In the genomic region with DNA sequence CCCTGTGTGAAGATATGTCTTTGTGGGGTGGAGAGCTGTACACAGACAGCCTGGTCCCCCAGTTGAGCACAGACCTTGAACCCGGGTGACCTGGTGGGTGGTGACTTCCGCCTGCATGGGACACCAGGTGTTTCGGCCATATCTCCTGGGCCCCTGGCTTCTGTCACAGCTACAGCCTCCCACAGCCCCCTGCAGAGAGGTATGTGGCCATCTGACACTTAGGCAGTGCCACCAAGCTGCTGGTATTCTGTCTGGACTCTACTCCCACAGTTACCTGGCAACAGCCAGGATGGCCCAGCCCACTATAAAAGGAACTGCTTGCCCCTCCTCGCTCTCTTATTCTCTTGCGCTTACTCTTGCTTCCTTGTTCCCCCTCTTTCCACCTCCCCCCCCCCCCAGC, we compare ENCODE assay signal across 23 mouse cellular contexts. TPM values are rescaled to one million over a fixed set of nuclear protein-coding genes. Genes with fewer than 3 reads are reported as not detected.
DNase-seq lines count a peak whose midpoint lies in the region; ATAC-seq and TF ChIP-seq lines count a peak whose summit lies in the region.
"Had no signal": no experiment of that assay in that cellular context is flagged by ENCODE, and none has a peak within 500 bp of the region (broad histone marks: within the 10 kb centered on the region; RNA-seq: fewer than 3 reads in every experiment).

No protein-coding gene starts in this region.

- no peak for TF ChIP-seq CTCF in kidney, adult 2 months (conservative IDR thresholded peaks at IDR 0.05; ENCODE audit: insufficient read depth, insufficient read length, low read depth, low read length)

- H3K27me3 ChIP-seq in kidney, embryonic 15.5 days = no peaks in the 10 kb centered on the region
- no peaks in the 10 kb centered on the region for H3K27me3 ChIP-seq in kidney, adult 2 months (replicated peaks; ENCODE audit: control insufficient read depth, insufficient read depth, low read length)
- H3K27me3 ChIP-seq: liver, embryonic 12.5 days; midbrain, embryonic 12.5 days; stomach, embryonic 15.5 days had no signal

- no peaks in the 10 kb centered on the region for H3K36me3 ChIP-seq in kidney, embryonic 15.5 days
- no peaks in the 10 kb centered on the region for H3K36me3 ChIP-seq in kidney, adult 2 months (ENCODE audit: control insufficient read depth, insufficient read depth, low read length)
- H3K36me3 ChIP-seq: liver, embryonic 12.5 days; midbrain, embryonic 12.5 days; stomach, embryonic 15.5 days had no signal

- DNase-seq in kidney, adult 2 months = no peak
- DNase-seq in ZHBTc4 (ENCODE audit: low read depth, low spot score) = peak; percentile 62
- peak; percentile 20 for DNase-seq in cerebellum, adult 11 months
- DNase-seq in cerebellum, postnatal 14 days = peak; percentile 42 to 43
- DNase-seq in adrenal gland, postnatal 25 days = no peak
- DNase-seq in lung, postnatal 36 days = no peak
- DNase-seq: forebrain, postnatal 0 days; heart, postnatal 4 days; kidney, postnatal 4 days; lung, embryonic 14.5 days; right cerebral cortex, adult 18-20 months; thymus, adult 2 months had no signal

- H3K9me3 ChIP-seq in kidney, embryonic 15.5 days (replicated peaks) = no peaks in the 10 kb centered on the region
- H3K9me3 ChIP-seq: liver, embryonic 12.5 days; midbrain, embryonic 12.5 days; stomach, embryonic 15.5 days had no signal

- no peak overlapping the region for H3K4me3 ChIP-seq in kidney, embryonic 15.5 days (replicated peaks)
- H3K4me3 ChIP-seq in kidney, adult 2 months (ENCODE audit: insufficient read depth, low read depth, low read length) = no peak overlapping the region
- H3K4me3 ChIP-seq: liver, embryonic 12.5 days; midbrain, embryonic 12.5 days; stomach, embryonic 15.5 days had no signal

- 0 out of 2 replicates have a peak, but pooled peaks have one; percentile 49 for ATAC-seq in kidney, embryonic 15.5 days (replicated peaks; ENCODE audit: low FRiP score)
- ATAC-seq: forebrain, postnatal 0 days; intestine, postnatal 0 days; liver, embryonic 12.5 days had no signal

- no peak overlapping the region for H3K9ac ChIP-seq in kidney, embryonic 15.5 days
- H3K9ac ChIP-seq: forebrain, postnatal 0 days; liver, embryonic 12.5 days; lung, embryonic 14.5 days; midbrain, embryonic 12.5 days; stomach, embryonic 15.5 days had no signal

- 83% methylated on average over 5 of the region's 5 CpGs for WGBS in kidney, embryonic 15.5 days
- WGBS in kidney, adult 2 months = 70% methylated on average over 5 of the region's 5 CpGs

- TF ChIP-seq POLR2A in kidney, adult 2 months (IDR thresholded peaks at IDR 0.05; ENCODE audit: low read depth, low read length) = no peak

- H3K4me2 ChIP-seq in kidney, embryonic 15.5 days = no peak overlapping the region
- H3K4me2 ChIP-seq: liver, embryonic 12.5 days; lung, embryonic 14.5 days; midbrain, embryonic 12.5 days; stomach, embryonic 15.5 days had no signal

- H3K4me1 ChIP-seq in kidney, embryonic 15.5 days = no peaks in the 10 kb centered on the region
- H3K4me1 ChIP-seq in kidney, adult 2 months (ENCODE audit: control insufficient read depth, insufficient read depth, low read length) = no peaks in the 10 kb centered on the region; the same call in 1 of the 2 replicates
- H3K4me1 ChIP-seq: liver, embryonic 12.5 days; midbrain, embryonic 12.5 days; stomach, embryonic 15.5 days had no signal

- H3K27ac ChIP-seq in kidney, embryonic 15.5 days = no peak overlapping the region
- no peak overlapping the region for H3K27ac ChIP-seq in kidney, adult 2 months (ENCODE audit: insufficient read depth, low read depth, low read length)
- H3K27ac ChIP-seq: liver, embryonic 12.5 days; macrophage; midbrain, embryonic 12.5 days; stomach, embryonic 15.5 days had no signal

RNA-seq across cellular contexts. Expression of a gene that starts 16.2 kb away (rescaled TPM):
- polyA plus RNA-seq in kidney, embryonic 15.5 days (2015; fragmentation: Nextera tagmentation; extraction: Ambion mirVana) = 4.8 and 4.9 TPM in 2 replicates
- polyA plus RNA-seq in kidney, adult 2 months (2012; rRNA removed) = 48.9 and 54.5 TPM in 2 replicates
- total RNA-seq in adrenal gland, postnatal 25 days (2021) = 2.3 TPM in 1 of 2 replicates, not detected in the other
- total RNA-seq: granulocyte monocyte progenitor cell, adult 5-6 weeks; heart, postnatal 4 days; neutrophil, adult 5-6 weeks had no signal
- polyA plus RNA-seq: embryonic facial prominence, embryonic 14.5 days; forebrain, postnatal 0 days; heart, embryonic 14.5 days; limb, embryonic 11.5 days; lung, embryonic 14.5 days; macrophage; midbrain, embryonic 12.5 days; thymus, adult 2 months had no signal

RNA-seq across cellular contexts. Expression of a gene that starts 16.3 kb away (rescaled TPM):
- 1.6 and 2.0 TPM in 2 replicates for polyA plus RNA-seq in kidney, embryonic 15.5 days (2015; fragmentation: Nextera tagmentation; extraction: Ambion mirVana)
- 39.6 and 41.0 TPM in 2 replicates for polyA plus RNA-seq in kidney, adult 2 months (2012; rRNA removed)
- total RNA-seq in adrenal gland, postnatal 25 days (2021) = 1.9 TPM in 1 of 2 replicates, not detected in the other
- total RNA-seq: granulocyte monocyte progenitor cell, adult 5-6 weeks; heart, postnatal 4 days; neutrophil, adult 5-6 weeks had no signal
- polyA plus RNA-seq: limb, embryonic 11.5 days; lung, embryonic 14.5 days; macrophage; midbrain, embryonic 12.5 days had no signal

RNA-seq across cellular contexts. Expression of a gene that starts 20.2 kb away (rescaled TPM):
- 0.86 and 1.0 TPM in 2 replicates for polyA plus RNA-seq in kidney, embryonic 15.5 days (2015; fragmentation: Nextera tagmentation; extraction: Ambion mirVana)
- 20.3 and 26.4 TPM in 2 replicates for polyA plus RNA-seq in kidney, adult 2 months (2012; rRNA removed)
- 2.1 and 9.5 TPM in 2 replicates for total RNA-seq in adrenal gland, postnatal 25 days (2021)
- total RNA-seq: forebrain, postnatal 0 days; granulocyte monocyte progenitor cell, adult 5-6 weeks; neutrophil, adult 5-6 weeks had no signal
- polyA plus RNA-seq: embryonic facial prominence, embryonic 14.5 days; heart, embryonic 14.5 days; lung, embryonic 14.5 days; macrophage had no signal

Comparison
In these comparisons a context has a peak if more than half of its experiments do, and no peak if none do; other contexts are left out.
1. RNA of a gene that starts 16.3 kb away (polyA plus RNA-seq): 39.6 to 41.0 TPM in kidney, adult 2 months; 1.6 to 2.0 TPM in kidney, embryonic 15.5 days; every median in the first group is over 10 times any median in the second.
2. RNA of a gene that starts 20.2 kb away (polyA plus RNA-seq): 20.3 to 26.4 TPM in kidney, adult 2 months; 0.86 to 1.0 TPM in kidney, embryonic 15.5 days; every median in the first group is over 10 times any median in the second.
3. DNase-seq: peak in ZHBTc4 (single experiment), cerebellum, adult 11 months (single experiment) and cerebellum, postnatal 14 days (2 of 2); none in kidney, adult 2 months (single experiment), adrenal gland, postnatal 25 days (single experiment) and lung, postnatal 36 days (single experiment).